Comparison of ENCODE assay signal across 12 mouse cellular contexts in the genomic region with DNA sequence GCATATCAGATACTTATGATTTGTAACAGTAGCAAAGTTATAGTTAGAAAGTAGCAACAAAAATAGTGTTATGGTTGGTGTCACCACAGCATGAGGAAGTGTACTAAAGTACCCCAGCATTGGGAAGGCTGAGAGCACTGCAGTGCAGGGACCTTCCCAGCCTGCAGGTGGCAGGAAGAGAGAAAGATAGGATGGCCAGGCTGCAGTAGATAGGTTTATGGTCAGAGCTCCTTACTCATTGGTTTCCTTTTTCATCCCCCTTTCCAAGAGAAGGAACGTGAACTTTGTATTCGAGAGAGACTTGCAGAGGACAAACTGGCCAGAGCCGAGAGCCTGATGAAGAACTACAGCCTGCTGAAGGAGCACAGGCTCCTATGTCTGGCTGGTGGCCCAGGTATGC. TPM values are rescaled to one million over a fixed set of nuclear protein-coding genes. Genes with fewer than 3 reads are reported as not detected.
DNase-seq lines count a peak whose midpoint lies in the region; ATAC-seq and TF ChIP-seq lines count a peak whose summit lies in the region.
"Had no signal": no experiment of that assay in that cellular context is flagged by ENCODE, and none has a peak within 500 bp of the region (broad histone marks: within the 10 kb centered on the region; RNA-seq: fewer than 3 reads in every experiment).

No protein-coding gene starts in this region.

- no peak overlapping the region for H3K4me2 ChIP-seq in liver, embryonic 14.5 days (ENCODE audit: low read depth)
- H3K4me2 ChIP-seq: hindbrain, embryonic 13.5 days had no signal

- peak; percentile 61 for TF ChIP-seq CTCF in left cerebral cortex, adult 2 months (IDR thresholded peaks at IDR 0.05)
- peak; percentile 45 for TF ChIP-seq CTCF in liver, embryonic 14.5 days (IDR thresholded peaks at IDR 0.05; ENCODE audit: low read depth)

- no peak for DNase-seq in left cerebral cortex, adult 2 months (ENCODE audit: extremely low spot score in 1 of 2, low spot score in 2 of 2)
- DNase-seq in left cerebral cortex, postnatal 4 days: no peak
- peak; percentile 40 for DNase-seq in ES-CJ7 (ENCODE audit: low read depth, low spot score)
- peak; percentile 40 for DNase-seq in brain, adult 2 months (ENCODE audit: low read depth, low spot score)
- no peak for DNase-seq in liver, embryonic 14.5 days (ENCODE audit: low read depth in 3 of 3, low spot score in 3 of 3)
- no peak for DNase-seq in urinary bladder, postnatal 36 days (ENCODE audit: low spot score in 2 of 2)
- DNase-seq in right cerebral cortex, postnatal 14 days: no peak
- DNase-seq in thymus, postnatal 36 days: no peak
- DNase-seq: lung, adult 18-20 months; thymus, adult 18-20 months had no signal

- no peak overlapping the region for H3K27ac ChIP-seq in left cerebral cortex, adult 2 months
- H3K27ac ChIP-seq in liver, embryonic 14.5 days: no peak overlapping the region
- H3K27ac ChIP-seq: hindbrain, embryonic 13.5 days had no signal

- no peak for ATAC-seq in liver, embryonic 14.5 days (ENCODE audit: insufficient read depth)

- 60% methylated on average over 3 of the region's 3 CpGs for WGBS in liver, embryonic 14.5 days (ENCODE audit: insufficient replicate concordance)

- no peaks in the 10 kb centered on the region for H3K9me3 ChIP-seq in liver, embryonic 14.5 days (ENCODE audit: control insufficient read depth, low read length)
- H3K9me3 ChIP-seq: hindbrain, embryonic 13.5 days had no signal

- no peak for TF ChIP-seq EP300 in liver, embryonic 14.5 days (IDR thresholded peaks at IDR 0.05; ENCODE audit: low read depth)

- H3K36me3 ChIP-seq in liver, embryonic 14.5 days (replicated peaks; ENCODE audit: control insufficient read depth, insufficient read depth, low read depth): peaks cover 86% of the 10 kb centered on the region

- H3K4me1 ChIP-seq in liver, embryonic 14.5 days (replicated peaks; ENCODE audit: control insufficient read depth in 2 of 2, insufficient read depth in 2 of 2, low read length in 1 of 2): no peaks in the 10 kb centered on the region
- H3K4me1 ChIP-seq: hindbrain, embryonic 13.5 days had no signal

- no peak overlapping the region for H3K4me3 ChIP-seq in left cerebral cortex, adult 2 months
- H3K4me3 ChIP-seq in liver, embryonic 14.5 days (ENCODE audit: insufficient read depth in 1 of 2, low read depth in 2 of 2, low read length in 2 of 2): no peak overlapping the region
- H3K4me3 ChIP-seq: hindbrain, embryonic 13.5 days; myocyte had no signal

- H3K9ac ChIP-seq in liver, embryonic 14.5 days (replicated peaks): no peak overlapping the region
- H3K9ac ChIP-seq: hindbrain, embryonic 13.5 days had no signal

- H3K27me3 ChIP-seq in liver, embryonic 14.5 days (ENCODE audit: control insufficient read depth, insufficient read depth, low read length): no peaks in the 10 kb centered on the region
- H3K27me3 ChIP-seq: hindbrain, embryonic 13.5 days had no signal

- intact Hi-C loops in left cerebral cortex, adult 2 months (cut with DNase I): no loop called here
- intact Hi-C loops in left cerebral cortex, postnatal 4 days (cut with DNase I): no loop called here

RNA-seq across cellular contexts. Expression of a gene that starts 7.9 kb away (rescaled TPM):
- 1 to 10 TPM; 1.2 to 1.3 TPM for total RNA-seq in left cerebral cortex, adult 2 months (2021)
- total RNA-seq in left cerebral cortex, postnatal 4 days (2021): 1 to 10 TPM; 4.8 to 6.1 TPM
- polyA plus RNA-seq in liver, embryonic 14.5 days (2012; rRNA removed): 11.2 and 14.4 TPM in 2 replicates
- polyA plus RNA-seq in liver, embryonic 14.5 days (2014; fragmentation: Nextera tagmentation; extraction: Ambion mirVana): 28.8 and 33.0 TPM in 2 replicates

Comparison
In these comparisons a context has a peak if more than half of its experiments do, and no peak if none do; other contexts are left out.
1. DNase-seq: peak in ES-CJ7 (single experiment) and brain, adult 2 months (single experiment); none in left cerebral cortex, adult 2 months (0 of 2), left cerebral cortex, postnatal 4 days (single experiment), liver, embryonic 14.5 days (0 of 3), urinary bladder, postnatal 36 days (0 of 2), right cerebral cortex, postnatal 14 days (single experiment) and thymus, postnatal 36 days (0 of 2).